In genomic region chr12:89505121-89505764, GRCm38 (mm10) we compare ENCODE assay signal across 8 mouse cellular contexts.
DNase-seq lines count a peak whose midpoint lies in the region; ATAC-seq and TF ChIP-seq lines count a peak whose summit lies in the region.

No protein-coding gene starts in this region.

- H3K9me3 ChIP-seq in kidney, embryonic 16.5 days (ENCODE audit: low read length) = no peaks in the 10 kb centered on the region
- no peaks in the 10 kb centered on the region for H3K9me3 ChIP-seq in hindbrain, embryonic 12.5 days (replicated peaks)

- TF ChIP-seq CTCF in cortical plate, adult 2 months (IDR thresholded peaks at IDR 0.05; ENCODE audit: extremely low read depth, insufficient read depth, low read length) = peak; percentile 75

- H3K9ac ChIP-seq in kidney, embryonic 16.5 days (replicated peaks; ENCODE audit: low read length) = no peak overlapping the region
- H3K9ac ChIP-seq in hindbrain, embryonic 12.5 days = no peak overlapping the region

- no peak overlapping the region for H3K27ac ChIP-seq in kidney, embryonic 16.5 days (ENCODE audit: low read length)
- H3K27ac ChIP-seq in cortical plate, adult 2 months (ENCODE audit: insufficient read depth, low read length) = no peak overlapping the region
- H3K27ac ChIP-seq in hindbrain, embryonic 12.5 days = peak overlapping the region; percentile 40; the same call in 1 of the 2 replicates

- no peaks in the 10 kb centered on the region for H3K36me3 ChIP-seq in kidney, embryonic 16.5 days (ENCODE audit: insufficient read depth, low read length)
- no peaks in the 10 kb centered on the region for H3K36me3 ChIP-seq in hindbrain, embryonic 12.5 days

- no peak for TF ChIP-seq POLR2A in cortical plate, adult 2 months (IDR thresholded peaks at IDR 0.05; ENCODE audit: extremely low read depth, insufficient read depth, low read length)

- H3K27me3 ChIP-seq in kidney, embryonic 16.5 days (ENCODE audit: insufficient read depth, low read length) = no peaks in the 10 kb centered on the region
- H3K27me3 ChIP-seq in hindbrain, embryonic 12.5 days = no peaks in the 10 kb centered on the region

- DNase-seq in kidney, adult 18-20 months = peak; percentile 26
- DNase-seq in R1 (ENCODE audit: low read depth, low spot score) = peak; percentile 43
- DNase-seq in left cerebral cortex, postnatal 14 days (ENCODE audit: low spot score in 2 of 2) = peak; percentile 72 to 81
- DNase-seq in neural tube, embryonic 10.5 days (ENCODE audit: extremely low spot score, low spot score) = peak; percentile 71
- DNase-seq in spleen, postnatal 4 days (ENCODE audit: low spot score in 2 of 2) = no peak

- H3K4me1 ChIP-seq in kidney, embryonic 16.5 days (ENCODE audit: insufficient read depth, low read length) = no peaks in the 10 kb centered on the region
- H3K4me1 ChIP-seq in cortical plate, adult 2 months (ENCODE audit: control insufficient read depth, insufficient read depth, low read length) = no peaks in the 10 kb centered on the region
- H3K4me1 ChIP-seq in hindbrain, embryonic 12.5 days = 0 out of 2 replicates have a peak, but pooled peaks cover 2% of the 10 kb centered on the region

- 43% methylated on average over 2 of the region's 2 CpGs for WGBS in kidney, embryonic 16.5 days
- WGBS in hindbrain, embryonic 12.5 days = 26% methylated on average over 2 of the region's 2 CpGs

- ATAC-seq in kidney, embryonic 16.5 days (ENCODE audit: low FRiP score, low TSS enrichment) = no peak
- ATAC-seq in hindbrain, embryonic 12.5 days (ENCODE audit: low FRiP score) = peak; percentile 65

- intact Hi-C loops in left cerebral cortex, postnatal 14 days (cut with DNase I) = loop anchor here (10.0 kb wide), 1 partner anchor 1810 kb away; no protein-coding TSS in a partner anchor

- no peak overlapping the region for H3K4me3 ChIP-seq in kidney, embryonic 16.5 days (ENCODE audit: low read length)
- H3K4me3 ChIP-seq in cortical plate, adult 2 months (ENCODE audit: insufficient read depth, low read length) = no peak overlapping the region
- no peak overlapping the region for H3K4me3 ChIP-seq in hindbrain, embryonic 12.5 days

- H3K4me2 ChIP-seq in kidney, embryonic 16.5 days (replicated peaks; ENCODE audit: low read depth, low read length) = no peak overlapping the region
- H3K4me2 ChIP-seq in hindbrain, embryonic 12.5 days (replicated peaks) = no peak overlapping the region

Comparison
In these comparisons a context has a peak if more than half of its experiments do, and no peak if none do; other contexts are left out.
1. DNase-seq: peak in kidney, adult 18-20 months (single experiment), R1 (single experiment), left cerebral cortex, postnatal 14 days (2 of 2) and neural tube, embryonic 10.5 days (single experiment); none in spleen, postnatal 4 days (0 of 2).